Mouse (Mus musculus) small intestine, adult 2 months (tissue): ENCODE measurements around the gene Olfr642.

Source experiments
- CTCF ChIP-seq: fragments of 200-500 bp; IDR thresholded peaks from 2 replicates; pipeline ENCODE4 v1.5.1; 2012; ENCODE audit warnings: low read depth, mild to moderate bottlenecking, control low read depth, inconsistent platforms, low read length, moderate library complexity, mixed read lengths; ENCODE audit not compliant: insufficient replicate concordance, insufficient read length; ENCODE audit errors: extremely low read depth
- POLR2A ChIP-seq: fragments of 200-500 bp; IDR thresholded peaks from 2 replicates; pipeline ENCODE4 v1.6.1; 2012; ENCODE audit warnings: low read depth, mild to moderate bottlenecking, control low read depth, inconsistent platforms, low read length, moderate library complexity

- TF ChIP-seq CTCF (no peak), POLR2A (no peak)
These were observed 53.3 kb downstream of the Olfr642 start for GRCm38 (mm10) chr7:103999124-103999523.
